8 mouse cellular contexts compared by ENCODE assay signal in the genomic region with DNA sequence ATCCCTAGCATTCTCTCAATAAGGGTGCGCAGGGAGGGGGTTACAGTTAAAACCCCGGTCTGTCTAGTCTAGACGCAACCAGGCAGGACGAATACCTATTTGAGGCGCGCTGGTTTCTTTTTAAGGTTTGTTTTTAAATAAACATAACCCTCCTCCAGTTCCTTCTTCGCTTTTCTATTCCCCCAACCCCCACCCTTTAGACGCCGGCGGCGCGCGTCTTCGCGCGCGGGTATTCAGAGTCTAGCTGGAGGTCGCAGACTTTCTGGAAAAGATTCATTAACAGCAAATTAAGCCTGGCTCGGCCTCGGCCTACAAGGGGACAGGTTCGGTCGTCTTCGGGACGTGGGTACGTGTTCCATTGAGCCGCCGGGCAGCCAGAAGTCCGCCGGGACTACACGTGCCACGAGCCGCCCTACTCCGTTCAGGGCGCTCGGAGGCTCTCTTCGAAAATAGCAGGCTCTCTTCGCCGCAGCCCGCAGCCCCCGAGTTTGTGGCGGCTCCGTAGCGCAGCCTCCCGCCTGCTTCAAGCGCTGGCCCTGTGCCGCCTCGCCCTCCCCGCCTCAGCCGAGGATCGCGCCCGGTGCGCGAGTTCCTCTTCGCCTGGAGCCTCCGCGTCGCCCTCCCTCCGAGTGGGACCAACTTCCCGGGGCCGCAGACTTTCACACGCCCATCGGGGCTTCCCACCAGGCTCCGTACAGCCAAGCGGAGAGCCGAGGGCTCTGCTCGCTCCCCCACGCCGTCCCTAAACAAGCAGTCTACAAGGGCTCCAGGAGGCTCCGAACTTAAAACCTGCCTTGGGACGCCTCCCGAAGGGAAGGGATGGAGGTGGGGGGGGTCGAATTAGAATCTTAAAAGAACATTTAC.
A peak's percentile ranks its signal among the peaks of the same experiment; 100 is the strongest.
DNase-seq lines count a peak whose midpoint lies in the region; ATAC-seq lines count a peak whose summit lies in the region.

No protein-coding gene starts in this region.

- peak overlapping the region; percentile 72 for H3K4me3 ChIP-seq in heart, embryonic 15.5 days
- H3K4me3 ChIP-seq in midbrain, embryonic 11.5 days (ENCODE audit: low read depth, low read length) = peak overlapping the region; percentile 54

- peak overlapping the region; percentile 78 for H3K4me2 ChIP-seq in heart, embryonic 15.5 days
- peak overlapping the region; percentile 69 for H3K4me2 ChIP-seq in midbrain, embryonic 11.5 days

- peaks cover 60% of the 10 kb centered on the region for H3K27me3 ChIP-seq in heart, embryonic 15.5 days
- peaks cover 65% of the 10 kb centered on the region for H3K27me3 ChIP-seq in midbrain, embryonic 11.5 days (ENCODE audit: control insufficient read depth, insufficient read depth, low read length)

- WGBS in heart, embryonic 15.5 days = 2% methylated on average over 73 of the region's 73 CpGs
- WGBS in midbrain, embryonic 11.5 days = 3% methylated on average over 59 of the region's 73 CpGs

- peak overlapping the region; percentile 92 for H3K27ac ChIP-seq in heart, embryonic 15.5 days
- H3K27ac ChIP-seq in midbrain, embryonic 11.5 days (ENCODE audit: low read depth, low read length) = peak overlapping the region; percentile 93

- H3K9ac ChIP-seq in heart, embryonic 15.5 days = peak overlapping the region; percentile 75
- H3K9ac ChIP-seq in midbrain, embryonic 11.5 days (ENCODE audit: low read length) = peak overlapping the region; percentile 74

- H3K36me3 ChIP-seq in heart, embryonic 15.5 days = no peaks in the 10 kb centered on the region
- H3K36me3 ChIP-seq in midbrain, embryonic 11.5 days (ENCODE audit: control insufficient read depth, insufficient read depth, low read length) = no peaks in the 10 kb centered on the region

- peaks cover 31% of the 10 kb centered on the region for H3K4me1 ChIP-seq in heart, embryonic 15.5 days (replicated peaks)
- peaks cover 33% of the 10 kb centered on the region for H3K4me1 ChIP-seq in midbrain, embryonic 11.5 days (ENCODE audit: control insufficient read depth, insufficient read depth, low read length)

- H3K9me3 ChIP-seq in heart, embryonic 15.5 days (replicated peaks) = no peaks in the 10 kb centered on the region
- H3K9me3 ChIP-seq in midbrain, embryonic 11.5 days (ENCODE audit: control insufficient read depth, low read length) = no peaks in the 10 kb centered on the region

- peak; percentile 48 to 66 for DNase-seq in cerebellum, postnatal 10 days
- DNase-seq in CD8-positive naive resting alpha-beta T cell, adult 2 months (ENCODE audit: low read depth in 2 of 2, low spot score in 2 of 2) = peak; percentile 17 to 31
- peak; percentile 59 for DNase-seq in embryo, embryonic 11 days
- DNase-seq in left cerebral cortex, postnatal 4 days = peak; percentile 39
- peak; percentile 92 for DNase-seq in midbrain, embryonic 11.5 days (ENCODE audit: low spot score, missing footprints)
- DNase-seq in thymus, postnatal 25 days = peak; percentile 54

- no peak for ATAC-seq in cerebellum, adult (ENCODE audit: insufficient number of reproducible peaks, low FRiP score, low TSS enrichment)
- ATAC-seq in heart, embryonic 15.5 days (replicated peaks; ENCODE audit: insufficient number of reproducible peaks, insufficient read depth, low FRiP score, low read depth) = no peak
- no peak for ATAC-seq in midbrain, embryonic 11.5 days (ENCODE audit: low FRiP score)

- intact Hi-C loops in left cerebral cortex, postnatal 4 days (cut with DNase I) = no loop called here

Comparison
In these comparisons a context has a peak if more than half of its experiments do, and no peak if none do; other contexts are left out.
1. DNase-seq: peak in every context shown above with its lines; median percentile 92 in midbrain, embryonic 11.5 days; 59 in embryo, embryonic 11 days; 57 in cerebellum, postnatal 10 days; 54 in thymus, postnatal 25 days; 39 in left cerebral cortex, postnatal 4 days; 24 in CD8-positive naive resting alpha-beta T cell, adult 2 months.